Mouse (Mus musculus): ENCODE data around the gene Kdelr1. TPM values are rescaled to one million over a fixed set of nuclear protein-coding genes. Genes with fewer than 3 reads are reported as not detected.

Kdelr1 gene
- polyA plus RNA-seq, 1 experiment from 2014 or later: 74.4 TPM

GRCm38 (mm10) chr7:45929688-45930087 is 57.1 kb downstream of the Kdelr1 start:
- peaks cover 3% of the 10 kb centered on the region; the same call in 1 of the 2 replicates for H3K4me1 ChIP-seq
- H3K27ac ChIP-seq: no peak overlapping the region
- H3K36me3 ChIP-seq: no peaks in the 10 kb centered on the region
- 82% methylated on average over 1 of the region's 1 CpGs for WGBS
- no peak overlapping the region for H3K4me3 ChIP-seq
- H3K27me3 ChIP-seq: peaks cover 14% of the 10 kb centered on the region
- ATAC-seq (ENCODE audit: insufficient number of reproducible peaks, insufficient read depth, low FRiP score, low TSS enrichment, low read depth): no peak
- H3K9ac ChIP-seq: no peak overlapping the region
- peaks cover 17% of the 10 kb centered on the region; the same call in 1 of the 2 replicates for H3K9me3 ChIP-seq
- H3K4me2 ChIP-seq: no peak overlapping the region

Other genes starting within 250 kb of the Kdelr1 start
- 8.0 and 8.8 TPM in 2 replicates for gene Rasip1, start 245.3 kb upstream of the Kdelr1 start, polyA plus RNA-seq (2015; fragmentation: Nextera tagmentation; extraction: Ambion mirVana)
- 5.2 and 7.8 TPM in 2 replicates for gene Mamstr, start 232.8 kb upstream of the Kdelr1 start, polyA plus RNA-seq (2015; fragmentation: Nextera tagmentation; extraction: Ambion mirVana)
- gene Fut2, start 206.4 kb upstream of the Kdelr1 start, polyA plus RNA-seq (2015; fragmentation: Nextera tagmentation; extraction: Ambion mirVana): 0.45 and 0.54 TPM in 2 replicates
- gene Ntn5, start 188.8 kb upstream of the Kdelr1 start, polyA plus RNA-seq (2015; fragmentation: Nextera tagmentation; extraction: Ambion mirVana): 5.4 and 5.7 TPM in 2 replicates
- gene Sec1, start 178.4 kb upstream of the Kdelr1 start, polyA plus RNA-seq (2015; fragmentation: Nextera tagmentation; extraction: Ambion mirVana): 6.3 and 6.8 TPM in 2 replicates
- gene Car11, start 172.9 kb upstream of the Kdelr1 start, polyA plus RNA-seq (2015; fragmentation: Nextera tagmentation; extraction: Ambion mirVana): 15.2 and 17.3 TPM in 2 replicates
- gene Dbp, start 167.7 kb upstream of the Kdelr1 start, polyA plus RNA-seq (2015; fragmentation: Nextera tagmentation; extraction: Ambion mirVana): 7.8 and 10.2 TPM in 2 replicates
- gene Rpl18, start 157.3 kb upstream of the Kdelr1 start, polyA plus RNA-seq (2015; fragmentation: Nextera tagmentation; extraction: Ambion mirVana): 936 and 1,128 TPM in 2 replicates
- gene Sphk2, start 154.8 kb upstream of the Kdelr1 start, polyA plus RNA-seq (2015; fragmentation: Nextera tagmentation; extraction: Ambion mirVana): 34.4 and 34.9 TPM in 2 replicates
- 1.4 and 1.5 TPM in 2 replicates for gene Fam83e, start 151.6 kb upstream of the Kdelr1 start, polyA plus RNA-seq (2015; fragmentation: Nextera tagmentation; extraction: Ambion mirVana)
- gene Spaca4, start 147.0 kb upstream of the Kdelr1 start, polyA plus RNA-seq (2015; fragmentation: Nextera tagmentation; extraction: Ambion mirVana): not detected in 2 replicates
- 4.1 and 4.2 TPM in 2 replicates for gene Lmtk3, start 89.0 kb upstream of the Kdelr1 start, polyA plus RNA-seq (2015; fragmentation: Nextera tagmentation; extraction: Ambion mirVana)
- 7.7 and 8.4 TPM in 2 replicates for gene Sult2b1, start 88.1 kb upstream of the Kdelr1 start, polyA plus RNA-seq (2015; fragmentation: Nextera tagmentation; extraction: Ambion mirVana)
- 133 and 138 TPM in 2 replicates for gene Cyth2, start 58.2 kb upstream of the Kdelr1 start, polyA plus RNA-seq (2015; fragmentation: Nextera tagmentation; extraction: Ambion mirVana)
- gene Kcnj14, start 48.0 kb upstream of the Kdelr1 start, polyA plus RNA-seq (2015; fragmentation: Nextera tagmentation; extraction: Ambion mirVana): 2.2 TPM in 2 replicates
- 62.7 and 74.0 TPM in 2 replicates for gene Grwd1, start 41.8 kb upstream of the Kdelr1 start, polyA plus RNA-seq (2015; fragmentation: Nextera tagmentation; extraction: Ambion mirVana)
- 0.56 and 0.72 TPM in 2 replicates for gene Grin2d, start 5.6 kb downstream of the Kdelr1 start, polyA plus RNA-seq (2015; fragmentation: Nextera tagmentation; extraction: Ambion mirVana)
- gene Syngr4, start 23.9 kb downstream of the Kdelr1 start, polyA plus RNA-seq (2015; fragmentation: Nextera tagmentation; extraction: Ambion mirVana): 0.41 TPM in 1 of 2 replicates, not detected in the other
- gene Tmem143, start 24.2 kb downstream of the Kdelr1 start, polyA plus RNA-seq (2015; fragmentation: Nextera tagmentation; extraction: Ambion mirVana): 7.1 and 7.2 TPM in 2 replicates
- gene Emp3, start 48.6 kb downstream of the Kdelr1 start, polyA plus RNA-seq (2015; fragmentation: Nextera tagmentation; extraction: Ambion mirVana): 199 and 213 TPM in 2 replicates
- gene Ccdc114, start 51.3 kb downstream of the Kdelr1 start, polyA plus RNA-seq (2015; fragmentation: Nextera tagmentation; extraction: Ambion mirVana): 2.4 and 3.2 TPM in 2 replicates
- 0.25 TPM in 2 replicates for gene Abcc6, start 157.5 kb downstream of the Kdelr1 start, polyA plus RNA-seq (2015; fragmentation: Nextera tagmentation; extraction: Ambion mirVana)
- 28.4 and 33.8 TPM in 2 replicates for gene Nomo1, start 160.9 kb downstream of the Kdelr1 start, polyA plus RNA-seq (2015; fragmentation: Nextera tagmentation; extraction: Ambion mirVana)
- 0.27 TPM in 1 of 2 replicates, not detected in the other for gene Kcnj11, start 228.0 kb downstream of the Kdelr1 start, polyA plus RNA-seq (2015; fragmentation: Nextera tagmentation; extraction: Ambion mirVana)